Mouse (Mus musculus) mouse trophoblast stem cell (cell line): ENCODE measurements at regions not wholly inside any gene's neighbourhood (a gene's known extent, or its start where the extent isn't known, plus 50 kb on each side); places are given as distances from the start of the nearest gene placed in this dataset.

Source experiments
- in situ Hi-C, 2 experiments: fragments of 300-500 bp; cut with MseI, MboI; formaldehyde crosslinking; loops; 2 replicates in 1 of 2; 3 replicates in 1 of 2; pipeline ENCODE4 v1.15.1; 2025

GRCm38 (mm10) chr4:55741355-55741754 is 209.1 kb upstream of the Klf4 start:
- in situ Hi-C loops, result no loop called here

GRCm38 (mm10) chr4:55740062-55740461 is 207.8 kb upstream of the Klf4 start:
- in situ Hi-C loops, result no loop called here

GRCm38 (mm10) chr4:55738714-55739113 is 206.4 kb upstream of the Klf4 start:
- in situ Hi-C loops, result no loop called here

DNA sequence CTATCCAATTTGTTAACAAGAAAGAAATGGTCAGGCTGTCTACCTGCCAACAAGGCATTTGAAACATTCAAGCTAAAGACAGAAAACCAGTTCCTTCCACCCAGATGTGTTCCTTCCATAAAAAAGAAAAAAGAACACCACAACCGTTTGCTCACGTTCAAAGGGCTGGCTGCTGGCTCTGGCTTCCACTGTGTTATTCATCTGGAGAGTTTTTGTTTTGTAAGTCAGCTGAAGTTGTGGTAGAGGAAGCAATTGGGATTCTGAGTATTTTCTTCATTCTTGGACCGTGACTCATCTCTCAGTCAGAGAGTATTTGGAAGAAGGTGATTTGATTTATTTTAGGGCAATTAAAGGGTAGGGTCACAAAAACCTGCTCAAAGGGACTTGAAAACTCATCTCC is 203.2 kb upstream of the Klf4 start:
- in situ Hi-C loops, result no loop called here

- in situ Hi-C loops, result no loop called here
Measured at GRCm38 (mm10) chr4:55734331-55734730, 202.1 kb upstream of the Klf4 start.

DNA sequence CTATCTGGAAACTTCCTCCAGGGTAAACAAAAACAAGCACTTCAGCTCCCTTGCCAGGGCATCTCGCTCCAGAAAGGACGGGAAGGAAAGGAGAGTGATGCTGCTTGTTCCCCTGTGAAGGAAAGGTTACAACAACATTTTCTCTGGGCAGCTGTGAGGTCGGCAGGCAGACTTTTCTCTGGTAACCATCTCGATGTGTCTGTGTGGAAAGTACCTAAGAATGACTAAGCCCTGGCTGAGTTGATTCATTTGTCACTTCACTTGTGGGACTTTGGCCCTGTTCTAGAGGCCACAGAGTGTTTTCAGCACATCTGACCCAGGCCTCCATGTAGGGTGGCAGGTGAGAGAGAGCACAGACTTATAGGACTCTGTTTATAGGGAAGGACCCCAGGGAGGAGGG is 201.0 kb upstream of the Klf4 start:
- in situ Hi-C loops, result no loop called here

- in situ Hi-C loops, result no loop called here
Measured at GRCm38 (mm10) chr4:55732006-55732405, 199.7 kb upstream of the Klf4 start.

DNA sequence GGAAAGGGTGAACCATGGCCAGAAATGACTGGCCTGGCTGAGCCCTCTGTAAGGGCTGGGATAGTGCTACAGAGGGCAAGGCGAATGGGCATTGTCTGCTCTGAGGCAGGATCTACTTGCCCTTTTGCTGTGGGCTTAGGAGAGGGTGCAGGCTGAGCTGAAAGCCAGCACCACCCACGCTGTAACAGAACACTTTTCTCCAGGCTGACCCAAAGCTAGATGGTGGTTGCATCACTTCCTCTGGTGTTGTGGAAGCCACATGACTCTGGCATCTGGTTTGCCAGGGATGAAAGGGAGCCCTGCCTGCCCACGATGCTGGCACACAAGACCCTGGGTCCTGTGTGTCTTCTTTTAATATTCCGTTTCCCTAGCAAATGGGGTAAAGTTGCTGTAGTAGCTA is 198.0 kb upstream of the Klf4 start:
- in situ Hi-C loops, result no loop called here

GRCm38 (mm10) chr4:55727178-55727577 is 194.9 kb upstream of the Klf4 start:
- in situ Hi-C loops, result no loop called here

- in situ Hi-C loops, result no loop called here
Measured at GRCm38 (mm10) chr4:55726081-55726480, 193.8 kb upstream of the Klf4 start.

- in situ Hi-C loops, result no loop called here
Measured at GRCm38 (mm10) chr4:55724286-55724685, 192.0 kb upstream of the Klf4 start.

- in situ Hi-C loops, result no loop called here
Measured at GRCm38 (mm10) chr4:55723124-55723523, 190.9 kb upstream of the Klf4 start.

- in situ Hi-C loops, result no loop called here
Measured at GRCm38 (mm10) chr4:55722388-55722787, 190.1 kb upstream of the Klf4 start.

DNA sequence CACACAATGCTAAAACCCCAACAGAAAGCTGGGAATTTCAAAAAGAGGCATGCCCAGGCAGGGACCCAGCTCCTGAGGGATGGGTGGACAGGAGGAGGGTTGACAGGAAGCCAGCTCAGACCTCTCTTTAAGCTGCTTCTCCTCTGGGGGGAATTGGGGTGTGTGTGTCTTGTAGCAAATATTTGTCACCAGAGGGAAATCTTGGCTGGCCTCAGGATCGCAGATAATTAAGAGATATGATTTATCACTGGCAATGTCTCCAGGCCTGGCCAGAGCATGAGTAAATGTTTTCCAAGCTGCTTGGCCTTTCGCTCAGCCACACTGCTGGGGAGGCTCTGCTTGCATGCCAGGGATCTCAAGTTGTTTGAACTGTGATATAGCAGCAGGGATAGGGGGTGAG is 189.6 kb upstream of the Klf4 start:
- in situ Hi-C loops, result no loop called here

- in situ Hi-C loops, result no loop called here
Measured at GRCm38 (mm10) chr4:55718438-55718837, 186.2 kb upstream of the Klf4 start.

DNA sequence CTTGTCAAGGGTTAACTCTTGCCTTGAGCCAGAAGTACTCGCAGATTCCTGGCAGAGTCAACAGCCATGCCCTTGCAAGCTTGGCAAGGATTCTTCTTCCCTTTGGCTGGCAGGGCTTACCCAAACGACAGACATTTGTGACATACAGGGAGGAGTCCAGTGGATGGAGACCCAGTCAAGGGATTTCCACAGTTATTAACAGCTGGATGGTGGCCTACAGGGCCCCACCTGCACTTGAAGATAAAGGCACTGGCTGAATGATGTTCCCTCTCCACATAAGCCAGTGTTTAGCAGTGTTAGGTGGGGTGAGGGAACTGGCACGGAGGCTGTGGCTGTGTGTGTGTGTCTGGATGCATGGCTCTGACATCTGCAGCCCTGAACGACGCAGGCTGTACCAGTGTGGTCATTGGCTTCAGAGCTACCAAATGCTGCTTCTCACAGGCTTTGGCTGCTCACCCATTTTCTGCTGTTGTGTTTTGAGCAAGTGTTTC is 183.9 kb upstream of the Klf4 start:
- in situ Hi-C loops, result no loop called here

DNA sequence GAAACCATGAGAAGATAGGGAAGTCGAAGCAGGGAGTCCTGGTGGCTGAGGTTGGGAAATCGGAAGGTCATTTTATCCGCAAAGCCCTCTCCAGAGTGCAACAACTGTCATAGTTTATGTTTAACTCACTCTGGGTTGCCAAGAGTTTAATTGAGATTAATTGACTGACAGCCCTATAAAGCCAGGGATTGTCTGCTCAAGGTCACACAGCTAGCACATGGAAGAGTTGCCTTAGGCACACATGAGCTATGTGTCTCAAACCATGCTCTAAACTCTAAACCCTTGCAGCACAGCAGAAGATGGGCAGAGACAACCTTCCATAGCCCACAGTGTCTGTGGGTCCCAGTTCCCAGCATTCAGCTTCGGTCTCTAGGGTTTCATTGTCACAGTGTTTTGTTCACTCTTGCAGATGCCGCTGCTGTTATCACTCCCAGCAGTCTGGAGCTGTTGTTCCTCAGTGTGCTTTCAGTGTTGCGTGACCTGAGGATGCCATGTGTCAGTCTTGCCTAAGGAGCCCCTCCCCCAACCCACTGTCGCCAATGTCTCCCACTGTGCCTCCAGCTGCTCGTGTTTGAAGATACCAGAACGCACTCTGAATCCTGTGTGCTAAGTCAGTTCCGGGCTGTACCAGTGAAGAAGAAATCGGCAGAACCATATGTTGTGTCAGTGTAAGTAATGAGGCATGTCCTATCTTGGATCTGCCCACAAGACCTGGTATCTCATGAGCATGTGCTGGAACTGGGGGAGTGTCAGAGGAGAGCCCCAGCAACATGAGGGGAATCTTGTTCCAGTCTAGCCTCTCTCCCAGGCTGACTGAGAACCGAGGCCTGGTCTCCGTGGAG is 179.5 kb upstream of the Klf4 start:
- in situ Hi-C loops, result no loop called here

DNA sequence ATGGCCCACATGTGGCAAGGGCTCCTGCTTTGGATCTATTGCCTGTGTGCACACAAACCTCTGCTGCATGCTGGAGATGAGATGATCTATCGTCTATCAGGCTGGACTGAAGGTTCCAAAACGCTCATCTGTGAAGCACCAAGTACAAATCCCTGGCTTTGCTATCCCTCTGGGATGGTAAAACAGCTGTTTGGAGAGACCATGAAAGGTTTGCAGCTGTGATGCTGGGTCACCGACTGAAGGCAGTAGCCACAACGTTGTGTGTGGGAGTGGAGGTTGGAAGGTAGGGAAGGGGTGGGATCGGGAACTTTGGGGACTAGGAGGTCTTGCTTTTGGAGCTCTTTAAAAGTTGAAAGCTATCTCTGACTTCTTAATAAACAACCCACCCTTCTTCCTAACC is 178.2 kb upstream of the Klf4 start:
- in situ Hi-C loops, result no loop called here

DNA sequence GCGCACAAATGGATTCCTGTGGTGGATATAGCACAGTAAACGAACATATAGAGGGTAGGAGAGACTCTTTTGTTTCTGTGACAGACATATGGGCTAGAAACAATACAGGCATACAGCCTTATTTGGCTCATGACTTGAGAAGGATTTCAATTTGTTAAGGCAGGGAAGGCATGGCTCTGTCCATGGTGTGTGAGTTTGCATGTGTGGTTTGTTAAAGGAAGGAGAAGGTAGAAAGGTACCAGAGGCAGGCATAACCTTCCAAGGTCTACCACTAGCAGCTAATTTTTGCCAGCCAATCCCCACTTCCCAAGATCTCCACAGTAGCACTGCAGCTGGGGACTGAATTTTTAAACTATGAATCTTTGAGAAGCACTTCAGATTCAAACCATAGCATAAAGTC is 176.5 kb upstream of the Klf4 start:
- in situ Hi-C loops, result no loop called here

GRCm38 (mm10) chr4:55707916-55708315 is 175.7 kb upstream of the Klf4 start:
- in situ Hi-C loops, result no loop called here

DNA sequence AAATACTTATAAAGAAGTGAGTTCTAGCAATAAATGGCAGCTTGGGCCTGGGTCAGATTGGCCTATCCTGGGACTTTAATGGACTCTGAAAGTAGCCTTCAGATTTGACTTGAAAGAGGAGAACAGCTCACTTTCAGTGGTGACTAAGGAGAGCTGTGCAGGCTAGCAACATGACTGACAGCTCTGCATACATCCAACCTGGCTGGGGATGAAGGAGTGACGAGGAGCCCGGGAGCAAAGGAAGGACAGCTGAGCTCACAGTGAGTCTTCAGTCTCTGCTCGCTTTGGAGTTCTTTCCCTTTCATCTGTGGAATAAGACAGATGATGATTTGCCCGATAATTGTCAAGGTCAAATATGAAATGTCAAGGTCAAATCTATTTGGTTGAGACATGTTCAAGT is 172.7 kb upstream of the Klf4 start:
- in situ Hi-C loops, result no loop called here

DNA sequence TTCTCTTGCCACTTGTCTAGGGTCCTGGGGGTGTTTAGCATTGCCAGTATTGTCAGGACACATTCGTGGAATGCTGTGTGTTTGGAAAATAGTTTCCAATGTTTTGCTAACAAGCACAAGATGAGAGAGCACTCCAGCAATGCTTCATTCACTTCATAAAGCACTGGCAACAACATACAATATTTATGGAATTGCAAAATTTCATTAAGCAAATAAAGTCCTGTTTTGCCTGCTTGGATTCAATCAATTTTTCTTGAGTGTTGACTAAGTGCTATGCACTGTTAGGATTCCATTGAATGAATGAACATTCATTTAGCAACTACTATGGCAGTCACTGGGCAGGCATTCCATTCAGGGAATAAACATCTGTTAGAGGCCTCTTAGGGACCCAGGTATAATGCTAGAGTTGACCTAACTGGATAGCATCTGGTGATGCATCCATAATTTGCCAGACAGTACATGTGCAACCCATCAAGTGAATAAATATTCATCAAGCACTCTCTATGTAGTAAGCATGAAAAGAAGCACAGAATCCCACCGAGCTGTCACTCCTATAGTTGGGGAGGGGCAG is 171.2 kb upstream of the Klf4 start:
- in situ Hi-C loops, result no loop called here

GRCm38 (mm10) chr4:55701334-55701733 is 169.1 kb upstream of the Klf4 start:
- in situ Hi-C loops, result no loop called here
